Mouse (Mus musculus) fibroblast of lung, adult 2 months (primary cell): ENCODE measurements around the gene Lrrc32.

Source experiments
- DNase-seq: peaks from one replicate; pipeline ENCODE4 v3.0.0-alpha.2; 2011; ENCODE audit warnings: low read depth

Gene Lrrc32

GRCm38 (mm10) chr7:98489131-98489530 lies at the start of gene Lrrc32:
Lrrc32 (plus strand) TSS chr7:98489283.
- DNase-seq = no peak

GRCm38 (mm10) chr7:98439956-98440466 lies 49.1 kb upstream of the Lrrc32 start, which contains the start of gene Gucy2d:
Gucy2d (plus strand) TSS chr7:98440416.
- DNase-seq = no peak

- no peak for DNase-seq
These were observed 42.2 kb upstream of the Lrrc32 start for GRCm38 (mm10) chr7:98446873-98447272.

GRCm38 (mm10) chr7:98447585-98448308 lies 41.3 kb upstream of the Lrrc32 start:
- DNase-seq = no peak

- DNase-seq = no peak
These were observed 40.8 kb upstream of the Lrrc32 start for GRCm38 (mm10) chr7:98448309-98448630.

GRCm38 (mm10) chr7:98449696-98450095 lies 39.4 kb upstream of the Lrrc32 start:
- no peak for DNase-seq

GRCm38 (mm10) chr7:98454397-98455120 lies 34.5 kb upstream of the Lrrc32 start:
- no peak for DNase-seq

GRCm38 (mm10) chr7:98460319-98460718 lies 28.8 kb upstream of the Lrrc32 start:
- no peak for DNase-seq

- DNase-seq = no peak
These were observed 20.0 kb upstream of the Lrrc32 start for GRCm38 (mm10) chr7:98469089-98469488.

GRCm38 (mm10) chr7:98472529-98472928 lies 16.6 kb upstream of the Lrrc32 start:
- DNase-seq = no peak

- no peak for DNase-seq
These were observed 14.5 kb upstream of the Lrrc32 start for GRCm38 (mm10) chr7:98474558-98474957.

GRCm38 (mm10) chr7:98477153-98477552 lies 11.9 kb upstream of the Lrrc32 start:
- no peak for DNase-seq

- no peak for DNase-seq
These were observed 8.6 kb upstream of the Lrrc32 start for GRCm38 (mm10) chr7:98480481-98480880.

GRCm38 (mm10) chr7:98481066-98481734 lies 7.9 kb upstream of the Lrrc32 start:
- no peak for DNase-seq

- DNase-seq = no peak
These were observed 7.2 kb upstream of the Lrrc32 start for GRCm38 (mm10) chr7:98481861-98482260.

GRCm38 (mm10) chr7:98482551-98483267 lies 6.4 kb upstream of the Lrrc32 start:
- DNase-seq = no peak

- no peak for DNase-seq
These were observed 5.8 kb upstream of the Lrrc32 start for GRCm38 (mm10) chr7:98483268-98483607.

GRCm38 (mm10) chr7:98484878-98485277 lies 4.2 kb upstream of the Lrrc32 start:
- no peak for DNase-seq

GRCm38 (mm10) chr7:98485508-98485907 lies 3.6 kb upstream of the Lrrc32 start:
- no peak for DNase-seq

GRCm38 (mm10) chr7:98486471-98486917 lies 2.6 kb upstream of the Lrrc32 start:
- no peak for DNase-seq

- no peak for DNase-seq
These were observed 1.7 kb upstream of the Lrrc32 start for GRCm38 (mm10) chr7:98487202-98487980.
